8 mouse cellular contexts compared by ENCODE assay signal in genomic region chr11:78803587-78804316, GRCm38 (mm10). TPM values are rescaled to one million over a fixed set of nuclear protein-coding genes. Genes with fewer than 3 reads are reported as not detected.
DNase-seq lines count a peak whose midpoint lies in the region.

No protein-coding gene starts in this region.

- DNase-seq in right cerebral cortex, postnatal 10 days (ENCODE audit: low spot score in 2 of 2): peak; percentile 75 to 79
- no peak for DNase-seq in right cerebral cortex, postnatal 25 days
- peak; percentile 63 to 81 for DNase-seq in adrenal gland, postnatal 4 days (ENCODE audit: low spot score in 2 of 2)
- DNase-seq in gastrocnemius, adult 8-10 months (ENCODE audit: low spot score in 2 of 2): peak; percentile 9 to 25
- peak; percentile 42 for DNase-seq in kidney, adult 9 months
- peak; percentile 11 for DNase-seq in ovary, postnatal 10 days (ENCODE audit: low spot score)
- no peak for DNase-seq in thymus, postnatal 25 days
- no peak for DNase-seq in embryo, embryonic 10 days (ENCODE audit: low spot score)

RNA-seq across cellular contexts. Expression of gene Lyrm9, which starts 22.6 kb away (rescaled TPM):
- 10 to 100 TPM; 24.2 to 28.6 TPM for total RNA-seq in adrenal gland, postnatal 4 days (2021)
- total RNA-seq in gastrocnemius, adult 8-10 months (2022): 10 to 100 TPM; 15.7 to 22.0 (median 19.6) TPM

RNA-seq across cellular contexts. Expression of gene Ccnq, which starts 52.2 kb away (rescaled TPM):
- total RNA-seq in adrenal gland, postnatal 4 days (2021): 10 to 100 TPM; 46.8 to 50.9 TPM
- total RNA-seq in gastrocnemius, adult 8-10 months (2022): 10 to 100 TPM; 12.1 to 13.7 (median 13.1) TPM

Comparison
In these comparisons a context has a peak if more than half of its experiments do, and no peak if none do; other contexts are left out.
1. DNase-seq: peak in right cerebral cortex, postnatal 10 days (2 of 2), adrenal gland, postnatal 4 days (2 of 2), gastrocnemius, adult 8-10 months (2 of 2), kidney, adult 9 months (single experiment) and ovary, postnatal 10 days (single experiment); none in right cerebral cortex, postnatal 25 days (single experiment), thymus, postnatal 25 days (single experiment) and embryo, embryonic 10 days (single experiment).